Mouse (Mus musculus) forebrain, embryonic 15.5 days (tissue): ENCODE data around the gene Gdf3. TPM values are rescaled to one million over a fixed set of nuclear protein-coding genes. Genes with fewer than 3 reads are reported as not detected.
"Not testable (repeated sequence)": the region's sequence is repeated elsewhere in the genome, so short reads cannot be mapped to it uniquely, and the experiment has no call there.

Experiments
- ATAC-seq: fragments of 200-750 bp; cut with Nextera tagmentation; replicated peaks from 2 replicates; pipeline ENCODE4 v1.8.0; 2017; ENCODE audit warnings: mild to moderate bottlenecking, moderate TSS enrichment, moderate library complexity
- H3K27ac ChIP-seq: fragments of 300-500 bp; sonication (generic); replicated peaks from 2 replicates; pipeline ENCODE4 v1.5.1; 2015; ENCODE audit warnings: mild to moderate bottlenecking, inconsistent platforms
- H3K27me3 ChIP-seq: fragments of 300-500 bp; sonication (generic); 2 replicates; pipeline ENCODE4 v1.6.1; 2015; ENCODE audit warnings: inconsistent platforms
- H3K36me3 ChIP-seq: fragments of 300-500 bp; sonication (generic); 2 replicates; pipeline ENCODE4 v1.6.1; 2015; ENCODE audit warnings: mild to moderate bottlenecking, inconsistent platforms
- H3K4me1 ChIP-seq: fragments of 300-500 bp; sonication (generic); 2 replicates; pipeline ENCODE4 v1.6.1; 2015; ENCODE audit warnings: inconsistent platforms
- H3K4me2 ChIP-seq: fragments of 300-500 bp; sonication (generic); replicated peaks from 2 replicates; pipeline ENCODE4 v1.6.1; 2015; ENCODE audit warnings: mild to moderate bottlenecking, inconsistent platforms
- H3K4me3 ChIP-seq: fragments of 300-500 bp; sonication (generic); 2 replicates; pipeline ENCODE4 v1.5.1; 2015; ENCODE audit warnings: mild to moderate bottlenecking, inconsistent platforms
- H3K9ac ChIP-seq: fragments of 300-500 bp; sonication (generic); replicated peaks from 2 replicates; pipeline ENCODE4 v1.6.1; 2015; ENCODE audit warnings: mild to moderate bottlenecking, inconsistent platforms
- H3K9me3 ChIP-seq: fragments of 300-500 bp; sonication (generic); 2 replicates; pipeline ENCODE4 v1.6.1; 2016; ENCODE audit warnings: inconsistent platforms
- WGBS: fragments of 180-500 bp; shearing (Covaris S2); methylation state at CpG from one replicate; pipeline ENCODE4 v1.1.7; 2015; ENCODE audit warnings: mixed read lengths; 5-methylcytosine and 5-hydroxymethylcytosine counted together
- polyA plus RNA-seq: library from polyadenylated mRNA; unstranded; fragments of >200 nt; fragmentation: Nextera tagmentation; extraction: Ambion mirVana; gene quantifications from 2 replicates; pipeline ENCODE4 v1.2.1, GENCODE M21; 2015

Gene Gdf3
- polyA plus RNA-seq, 1 experiment from 2014 or later: not detected

DNA sequence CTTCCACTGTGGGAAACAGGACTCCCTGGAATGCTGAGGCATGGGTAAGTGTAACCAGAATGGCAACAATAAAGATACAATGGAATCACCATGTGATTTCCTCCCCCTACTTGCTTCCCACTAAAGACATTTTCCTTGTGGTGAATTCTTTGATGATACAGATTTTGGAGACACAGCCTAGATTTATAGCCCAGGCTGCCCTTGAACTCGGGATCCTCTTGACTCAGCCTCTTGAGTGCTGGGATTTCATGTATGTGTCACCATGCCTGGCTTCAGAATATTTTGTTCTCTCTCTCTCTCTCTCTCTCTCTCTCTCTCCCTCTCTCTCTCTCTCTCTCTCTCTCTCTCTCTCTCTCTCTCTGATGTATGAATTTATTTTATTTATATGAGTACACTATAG is 30.8 kb downstream of the Gdf3 start:
- no peaks in the 10 kb centered on the region for H3K9me3 ChIP-seq
- no peak overlapping the region for H3K4me2 ChIP-seq
- H3K4me3 ChIP-seq: no peak overlapping the region
- H3K36me3 ChIP-seq: no peaks in the 10 kb centered on the region
- ATAC-seq: no peak
- H3K4me1 ChIP-seq: no peaks in the 10 kb centered on the region
- 87% methylated on average over 1 of the region's 1 CpGs for WGBS
- no peaks in the 10 kb centered on the region for H3K27me3 ChIP-seq
- no peak overlapping the region for H3K9ac ChIP-seq
- H3K27ac ChIP-seq: no peak overlapping the region

DNA sequence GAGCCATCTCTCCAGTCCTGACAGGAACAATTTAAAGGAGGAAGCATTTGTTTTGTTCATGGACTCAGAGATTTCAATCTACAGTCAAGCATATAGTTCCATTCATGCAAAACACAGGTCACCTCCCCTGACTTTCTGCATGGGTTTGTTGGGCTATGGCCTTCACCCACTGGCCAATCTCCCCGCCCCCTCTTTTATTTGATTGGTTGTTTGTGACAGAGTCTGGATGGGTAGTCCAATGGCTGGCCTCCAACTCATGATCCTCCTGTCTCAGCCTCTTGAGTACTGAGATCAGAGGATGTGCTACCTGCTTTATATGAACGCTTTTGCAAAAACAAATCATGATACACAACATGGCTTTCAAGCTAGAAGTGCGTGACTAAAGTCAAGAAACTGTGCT is 32.9 kb downstream of the Gdf3 start:
- ATAC-seq: no peak
- Histone ChIP-seq H3K9me3 (no peaks in the 10 kb centered on the region), H3K27ac (no peak overlapping the region), H3K9ac (no peak overlapping the region), H3K4me1 (no peaks in the 10 kb centered on the region), H3K4me3 (no peak overlapping the region), H3K4me2 (no peak overlapping the region), H3K36me3 (no peaks in the 10 kb centered on the region), H3K27me3 (no peaks in the 10 kb centered on the region)
- WGBS: 91% methylated on average over 3 of the region's 3 CpGs

DNA sequence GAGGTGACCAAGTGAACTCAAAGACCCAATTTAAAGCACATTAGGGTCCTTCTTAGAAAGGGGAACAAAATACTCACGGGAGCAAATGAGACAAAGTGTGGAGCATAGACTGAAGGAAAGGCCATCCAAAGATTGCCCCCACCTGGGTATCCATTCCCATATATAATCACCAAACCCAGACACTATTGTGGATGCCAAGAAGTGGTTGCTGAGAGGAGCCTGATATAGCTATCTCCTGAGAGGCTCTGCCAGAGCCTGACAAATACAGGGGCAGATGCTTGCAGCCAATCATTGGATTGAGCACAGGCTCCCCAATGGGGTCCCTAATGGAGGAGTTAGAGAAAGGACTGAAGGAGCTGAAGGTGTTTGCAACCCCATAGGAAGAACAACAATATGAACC is 34.9 kb downstream of the Gdf3 start:
- WGBS: 82% methylated on average over 1 of the region's 1 CpGs
- H3K4me2 ChIP-seq, H3K27ac ChIP-seq, H3K4me1 ChIP-seq, H3K9me3 ChIP-seq, H3K27me3 ChIP-seq, ATAC-seq, H3K36me3 ChIP-seq, H3K9ac ChIP-seq, H3K4me3 ChIP-seq: not testable (repeated sequence)

DNA sequence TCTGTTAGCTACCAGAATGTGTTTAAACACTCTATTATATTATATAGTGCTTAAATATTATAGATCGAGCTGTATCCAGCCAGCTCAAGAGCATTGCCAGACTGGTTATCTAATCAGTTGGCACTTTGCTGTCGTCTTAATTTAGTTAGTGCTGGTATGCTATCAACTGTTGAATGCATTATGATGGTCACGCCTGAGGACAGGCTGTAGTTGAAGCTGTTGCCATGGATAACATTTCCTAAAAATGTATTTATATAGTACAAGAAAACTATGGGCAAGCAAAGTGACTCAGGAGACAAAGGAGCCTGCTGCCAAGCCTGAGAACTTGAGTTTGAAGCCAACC is 38.3 kb downstream of the Gdf3 start:
- no peak overlapping the region for H3K4me3 ChIP-seq
- 86% methylated on average over 3 of the region's 3 CpGs for WGBS
- H3K9me3 ChIP-seq: no peaks in the 10 kb centered on the region
- no peaks in the 10 kb centered on the region for H3K27me3 ChIP-seq
- H3K27ac ChIP-seq: no peak overlapping the region
- ATAC-seq: no peak
- no peaks in the 10 kb centered on the region for H3K36me3 ChIP-seq
- H3K4me2 ChIP-seq: no peak overlapping the region
- no peak overlapping the region for H3K9ac ChIP-seq
- H3K4me1 ChIP-seq: no peaks in the 10 kb centered on the region

DNA sequence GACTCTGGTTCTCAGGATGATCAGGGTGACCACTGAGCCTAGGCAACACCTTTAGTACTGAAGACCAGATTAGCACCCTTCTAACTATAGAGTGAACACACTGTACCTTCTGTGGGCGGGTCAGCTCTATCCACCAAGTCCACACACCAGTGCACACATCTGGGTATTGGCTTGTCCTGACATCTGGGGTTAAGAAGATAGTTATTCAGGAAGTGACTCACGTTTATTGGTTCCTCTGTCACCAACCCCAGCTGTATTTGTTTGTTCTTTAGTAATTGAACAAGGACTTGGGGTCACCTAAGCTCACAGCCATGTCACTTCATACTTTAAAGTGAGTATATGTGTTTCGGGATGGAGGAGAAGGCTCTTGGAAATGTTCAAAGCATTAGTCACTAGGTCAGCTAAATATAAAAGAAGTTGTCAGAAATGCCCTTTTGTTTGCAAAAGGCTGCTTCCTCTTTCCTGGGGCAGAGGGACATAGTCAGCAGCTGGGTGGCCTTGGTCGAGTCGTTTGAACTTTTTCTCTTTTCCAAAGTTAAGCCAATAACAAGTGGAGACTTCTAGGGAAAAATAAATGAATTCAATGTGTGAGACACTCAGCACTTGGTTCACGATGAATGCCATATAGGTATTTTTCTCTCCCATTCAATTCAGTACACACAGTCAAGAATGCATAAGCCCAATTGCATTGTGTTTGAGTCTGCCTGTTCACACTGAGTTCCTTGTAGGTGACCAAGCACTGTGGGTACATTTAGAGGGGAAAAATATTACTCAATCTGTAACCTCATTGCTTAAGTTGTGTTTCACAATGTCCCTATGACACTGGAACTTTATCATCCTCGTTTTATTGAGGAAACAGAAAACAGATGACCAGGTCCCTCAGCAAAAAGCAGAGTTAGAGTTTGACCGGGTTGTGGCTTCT is 38.9 kb downstream of the Gdf3 start:
- Histone ChIP-seq H3K4me1 (no peaks in the 10 kb centered on the region), H3K4me2 (no peak overlapping the region), H3K27me3 (no peaks in the 10 kb centered on the region), H3K9me3 (no peaks in the 10 kb centered on the region), H3K4me3 (no peak overlapping the region), H3K36me3 (no peaks in the 10 kb centered on the region), H3K27ac (no peak overlapping the region), H3K9ac (no peak overlapping the region)
- no peak for ATAC-seq
- WGBS: 72% methylated on average over 8 of the region's 8 CpGs

DNA sequence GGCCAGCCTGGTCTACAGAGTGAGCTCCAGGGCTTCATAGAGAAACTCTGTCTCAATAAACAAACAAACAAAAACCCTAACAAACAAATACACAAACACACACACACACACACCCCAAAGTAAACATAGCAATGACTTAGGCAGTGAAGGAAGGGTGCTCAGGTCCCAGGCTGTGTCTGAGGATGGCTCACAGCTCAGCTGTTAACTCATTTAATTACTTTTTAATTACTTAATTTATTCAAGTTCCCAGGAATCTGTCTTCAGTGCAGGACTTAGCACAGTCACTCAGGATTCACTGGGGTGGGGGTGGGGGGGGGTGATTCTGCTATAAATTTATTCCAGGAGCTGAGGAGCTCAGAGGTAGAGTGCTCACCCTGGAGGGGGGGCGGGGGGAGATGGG is 40.1 kb downstream of the Gdf3 start:
- Histone ChIP-seq H3K4me3 (no peak overlapping the region), H3K9ac (no peak overlapping the region), H3K27me3 (no peaks in the 10 kb centered on the region), H3K36me3 (no peaks in the 10 kb centered on the region), H3K9me3 (no peaks in the 10 kb centered on the region), H3K4me2 (no peak overlapping the region), H3K4me1 (no peaks in the 10 kb centered on the region), H3K27ac (no peak overlapping the region)
- WGBS: 36% methylated on average over 1 of the region's 1 CpGs
- ATAC-seq: no peak; the same call in 1 of the 2 replicates

DNA sequence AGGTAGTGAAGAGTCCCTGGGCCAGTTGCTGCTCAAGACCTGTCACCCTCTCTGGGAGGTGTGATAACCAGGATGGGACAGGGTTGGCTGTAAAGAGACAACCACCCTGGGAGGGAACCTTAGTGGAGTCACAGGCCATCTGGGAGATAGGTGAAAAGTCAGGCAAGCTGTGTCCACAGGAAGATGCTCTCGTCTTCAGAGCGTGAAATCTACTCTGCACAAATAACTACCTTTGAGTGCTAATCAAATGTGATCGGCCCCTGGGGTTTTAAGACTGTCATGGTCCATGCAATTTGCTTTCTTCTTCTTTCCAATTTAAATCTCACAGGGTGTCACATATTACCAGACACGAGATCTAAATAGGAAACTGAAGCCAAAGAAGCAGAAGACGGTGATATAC is 40.8 kb downstream of the Gdf3 start:
- no peak for ATAC-seq
- Histone ChIP-seq H3K9ac (no peak overlapping the region), H3K9me3 (no peaks in the 10 kb centered on the region), H3K4me3 (no peak overlapping the region), H3K36me3 (no peaks in the 10 kb centered on the region), H3K27me3 (no peaks in the 10 kb centered on the region), H3K4me2 (no peak overlapping the region), H3K27ac (no peak overlapping the region), H3K4me1 (no peaks in the 10 kb centered on the region)
- WGBS: 72% methylated on average over 5 of the region's 5 CpGs

DNA sequence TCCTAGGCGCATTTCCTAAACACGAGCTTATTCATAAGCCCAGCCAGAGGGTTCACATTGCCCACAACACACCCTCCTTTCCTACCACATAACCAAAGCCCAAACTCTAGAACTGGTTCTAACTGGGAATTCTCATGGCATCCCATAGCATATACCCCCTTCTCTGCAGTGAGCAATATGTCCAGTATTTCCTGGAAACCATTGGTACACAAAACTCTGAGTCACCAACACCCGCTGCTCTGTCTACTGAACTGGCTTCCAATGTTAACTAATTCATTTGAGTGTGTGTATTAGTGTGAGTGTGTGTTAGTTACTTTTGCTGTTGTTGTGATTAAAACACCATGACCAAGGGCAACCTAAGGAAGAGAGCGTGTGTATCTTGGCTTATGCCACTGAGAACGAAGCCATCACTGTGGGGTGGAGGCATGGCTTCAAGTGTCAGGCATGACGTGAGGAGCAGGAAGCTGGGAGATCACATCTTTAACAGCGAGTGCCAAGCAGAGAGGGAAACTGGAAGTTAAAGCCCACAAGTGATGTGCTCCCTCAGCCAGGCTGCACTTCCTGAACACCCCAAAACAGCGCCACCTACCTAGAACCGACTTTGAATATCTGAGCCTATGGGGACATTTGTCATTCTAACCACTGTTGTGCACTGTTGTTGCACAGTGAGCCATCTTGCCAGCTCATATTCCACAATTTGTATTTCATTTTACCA is 44.7 kb downstream of the Gdf3 start:
- Histone ChIP-seq H3K4me1 (peaks cover 12% of the 10 kb centered on the region; the same call in 1 of the 2 replicates), H3K36me3 (no peaks in the 10 kb centered on the region), H3K9ac (no peak overlapping the region), H3K27me3 (no peaks in the 10 kb centered on the region), H3K4me3 (no peak overlapping the region), H3K4me2 (no peak overlapping the region), H3K27ac (no peak overlapping the region), H3K9me3 (no peaks in the 10 kb centered on the region)
- no peak for ATAC-seq
- WGBS: 92% methylated on average over 9 of the region's 9 CpGs

DNA sequence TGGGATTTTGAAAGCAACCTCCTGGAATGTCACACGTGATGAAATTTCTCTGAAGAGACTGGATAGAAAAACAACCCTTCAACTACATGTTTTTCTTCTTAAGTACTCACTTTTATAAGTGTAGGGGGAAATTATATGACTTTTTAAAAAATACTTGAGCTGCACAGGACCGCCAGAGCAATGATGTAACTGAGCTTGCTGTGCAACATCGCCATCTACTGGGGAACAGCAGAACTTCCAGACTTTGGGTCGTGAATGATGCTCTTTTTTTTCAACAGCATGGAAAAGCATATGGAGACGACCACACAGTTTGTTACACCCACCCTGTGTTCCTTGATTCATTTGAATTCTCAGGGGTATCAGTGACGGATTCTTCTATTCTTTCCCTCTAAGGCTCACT is 47.4 kb downstream of the Gdf3 start:
- H3K9me3 ChIP-seq: no peaks in the 10 kb centered on the region
- WGBS: 1% methylated on average over 6 of the region's 6 CpGs
- H3K36me3 ChIP-seq: no peaks in the 10 kb centered on the region
- H3K4me3 ChIP-seq: peak overlapping the region; percentile 30
- H3K4me1 ChIP-seq: peaks cover 12% of the 10 kb centered on the region; the same call in 1 of the 2 replicates
- H3K27me3 ChIP-seq: no peaks in the 10 kb centered on the region
- H3K27ac ChIP-seq: no peak overlapping the region
- H3K4me2 ChIP-seq: peak overlapping the region; percentile 42
- H3K9ac ChIP-seq: peak overlapping the region; percentile 26; the same call in 1 of the 2 replicates
- peak; percentile 53 for ATAC-seq

DNA sequence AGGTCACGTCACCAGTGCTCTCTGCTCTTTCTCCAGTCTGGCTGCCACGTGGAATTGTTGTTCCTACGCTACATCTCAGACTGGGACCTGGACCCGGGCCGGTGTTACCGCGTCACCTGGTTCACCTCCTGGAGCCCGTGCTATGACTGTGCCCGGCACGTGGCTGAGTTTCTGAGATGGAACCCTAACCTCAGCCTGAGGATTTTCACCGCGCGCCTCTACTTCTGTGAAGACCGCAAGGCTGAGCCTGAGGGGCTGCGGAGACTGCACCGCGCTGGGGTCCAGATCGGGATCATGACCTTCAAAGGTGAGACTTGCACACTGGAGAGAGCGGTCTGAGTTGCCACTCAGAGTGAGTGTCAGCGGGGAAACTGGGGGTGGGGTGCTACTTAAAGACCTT is 48.9 kb downstream of the Gdf3 start:
- Histone ChIP-seq H3K4me2 (peak overlapping the region; percentile 38; the same call in 1 of the 2 replicates), H3K27me3 (no peaks in the 10 kb centered on the region), H3K4me1 (peaks cover 18% of the 10 kb centered on the region), H3K9me3 (no peaks in the 10 kb centered on the region), H3K27ac (no peak overlapping the region), H3K36me3 (no peaks in the 10 kb centered on the region), H3K9ac (no peak overlapping the region), H3K4me3 (no peak overlapping the region)
- peak; percentile 26 for ATAC-seq
- WGBS: 87% methylated on average over 20 of the region's 20 CpGs

DNA sequence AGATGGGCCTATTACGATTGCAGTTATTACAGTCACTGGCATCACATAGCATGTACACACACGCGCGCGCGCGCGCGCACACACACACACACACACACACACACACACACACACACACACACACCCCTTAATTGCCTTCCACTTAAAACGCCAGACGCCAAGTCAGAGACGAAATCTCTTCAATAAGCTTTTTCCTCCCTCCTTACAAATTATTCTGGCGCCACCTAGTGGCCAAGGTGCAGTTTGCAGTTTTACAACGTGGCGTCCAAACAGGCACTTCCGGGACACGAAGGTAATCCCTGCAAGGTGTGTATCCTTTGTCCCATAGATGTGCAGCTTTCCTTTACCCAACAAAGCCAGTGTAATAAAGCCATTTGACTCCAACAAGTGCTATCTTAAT is 49.5 kb downstream of the Gdf3 start:
- Histone ChIP-seq H3K36me3 (no peaks in the 10 kb centered on the region), H3K27ac (peak overlapping the region; percentile 8; the same call in 1 of the 2 replicates), H3K4me1 (peaks cover 18% of the 10 kb centered on the region), H3K4me3 (peak overlapping the region; percentile 18), H3K9ac (no peak overlapping the region), H3K9me3 (no peaks in the 10 kb centered on the region), H3K27me3 (no peaks in the 10 kb centered on the region), H3K4me2 (peak overlapping the region; percentile 38)
- 3% methylated on average over 17 of the region's 17 CpGs for WGBS
- ATAC-seq: peak; percentile 27

DNA sequence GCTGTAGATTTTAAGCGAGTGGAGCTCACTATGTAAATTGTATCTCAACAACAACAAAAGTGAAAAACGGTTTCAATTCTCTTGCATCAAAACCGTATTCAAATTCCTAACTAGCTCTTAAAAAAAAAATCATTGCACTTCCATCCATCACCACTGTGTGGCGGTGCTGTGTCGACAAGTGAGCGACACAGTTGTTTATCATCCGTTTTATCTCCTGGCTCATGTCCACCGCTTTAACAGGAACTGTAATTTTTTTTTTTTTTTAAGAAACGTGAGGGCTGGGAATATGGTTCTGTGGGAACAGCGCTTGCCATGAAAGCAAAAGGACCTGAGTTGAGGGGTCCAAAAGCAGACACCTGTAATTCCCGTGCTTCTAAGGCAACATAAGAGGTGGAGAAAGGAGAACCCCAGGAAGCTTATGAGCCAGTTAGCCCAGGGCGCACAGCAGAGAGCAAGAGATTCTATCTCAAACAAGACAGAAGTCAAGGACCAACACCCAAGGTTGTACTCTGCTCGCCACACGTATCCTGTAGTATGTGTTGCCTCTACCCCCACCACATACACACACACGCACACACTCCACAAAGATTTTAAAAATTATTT is 52.8 kb downstream of the Gdf3 start:
- no peaks in the 10 kb centered on the region for H3K9me3 ChIP-seq
- H3K36me3 ChIP-seq: no peaks in the 10 kb centered on the region
- WGBS: 21% methylated on average over 15 of the region's 15 CpGs
- H3K4me1 ChIP-seq: peaks cover 8% of the 10 kb centered on the region; the same call in 1 of the 2 replicates
- H3K27ac ChIP-seq: no peak overlapping the region
- H3K9ac ChIP-seq: 0 out of 2 replicates have a peak overlapping the region, but pooled peaks have one; percentile 22
- no peak; the same call in 1 of the 2 replicates for ATAC-seq
- H3K4me2 ChIP-seq: peak overlapping the region; percentile 40
- peak overlapping the region; percentile 26; the same call in 1 of the 2 replicates for H3K4me3 ChIP-seq
- no peaks in the 10 kb centered on the region for H3K27me3 ChIP-seq
